Mouse (Mus musculus) heart, embryonic 16.5 days (tissue): Measurements from ENCODE around the gene Lhcgr. TPM values are rescaled to one million over a fixed set of nuclear protein-coding genes. Genes with fewer than 3 reads are reported as not detected.

Experiments used
- ATAC-seq: fragments of 200-750 bp; cut with Nextera tagmentation; replicated peaks from 2 replicates; pipeline ENCODE4 v1.8.0; 2017; ENCODE audit warnings: moderate number of reproducible peaks; ENCODE audit not compliant: insufficient read depth, low FRiP score; ENCODE audit errors: extremely low read depth
- H3K27ac ChIP-seq: fragments of 300-500 bp; sonication (generic); 2 replicates; pipeline ENCODE4 v1.5.1; 2014; ENCODE audit warnings: mild to moderate bottlenecking, low read length, control low read depth, moderate library complexity
- H3K27me3 ChIP-seq: fragments of 300-500 bp; sonication (generic); 2 replicates; pipeline ENCODE4 v1.6.1; 2014; ENCODE audit warnings: low read length, mixed read lengths; ENCODE audit not compliant: control insufficient read depth, insufficient read depth
- H3K36me3 ChIP-seq: fragments of 300-500 bp; sonication (generic); 2 replicates; pipeline ENCODE4 v1.6.1; 2014; ENCODE audit not compliant: control insufficient read depth, insufficient read depth
- H3K4me1 ChIP-seq: fragments of 300-500 bp; sonication (generic); 2 replicates; pipeline ENCODE4 v1.6.1; 2014; ENCODE audit warnings: low read length, mixed read lengths; ENCODE audit not compliant: control insufficient read depth, insufficient read depth
- H3K4me2 ChIP-seq: fragments of 300-500 bp; sonication (generic); 2 replicates; pipeline ENCODE4 v1.6.1; 2014; ENCODE audit warnings: low read depth, mild to moderate bottlenecking, control low read depth, low read length
- H3K4me3 ChIP-seq: fragments of 300-500 bp; sonication (generic); 2 replicates; pipeline ENCODE4 v1.5.1; 2014; ENCODE audit warnings: mild to moderate bottlenecking, control low read depth, low read length
- H3K9ac ChIP-seq: fragments of 300-500 bp; sonication (generic); 2 replicates; pipeline ENCODE4 v1.6.1; 2014; ENCODE audit warnings: low read length, control low read depth
- H3K9me3 ChIP-seq: fragments of 300-500 bp; sonication (generic); replicated peaks from 2 replicates; pipeline ENCODE4 v1.6.1; 2016; ENCODE audit warnings: low read length; ENCODE audit not compliant: control insufficient read depth
- WGBS: fragments of 180-500 bp; shearing (Covaris S2); extraction: QIAGEN DNeasy Blood & Tissue Kit; methylation state at CpG from one replicate; pipeline ENCODE4 v1.1.7; 2014; 5-methylcytosine and 5-hydroxymethylcytosine counted together
- polyA plus RNA-seq: library from polyadenylated mRNA; unstranded; fragments of >200 nt; fragmentation: Nextera tagmentation; extraction: Ambion mirVana; gene quantifications from 2 replicates; pipeline ENCODE4 v1.2.1, GENCODE M21; 2015

The Lhcgr gene
- polyA plus RNA-seq, 1 experiment from 2014 or later = not detected

GRCm38 (mm10) chr17:88755776-88756175 is 36.0 kb downstream of the Lhcgr start:
- no peak overlapping the region for H3K4me2 ChIP-seq
- 67% methylated on average over 6 of the region's 6 CpGs for WGBS
- ATAC-seq = no peak
- H3K9me3 ChIP-seq = no peaks in the 10 kb centered on the region
- H3K4me1 ChIP-seq = no peaks in the 10 kb centered on the region; the same call in none of the 2 replicates
- no peak overlapping the region for H3K9ac ChIP-seq
- no peaks in the 10 kb centered on the region for H3K36me3 ChIP-seq
- H3K27ac ChIP-seq = no peak overlapping the region
- H3K27me3 ChIP-seq = no peaks in the 10 kb centered on the region
- H3K4me3 ChIP-seq = no peak overlapping the region

GRCm38 (mm10) chr17:88753472-88753857 is 38.3 kb downstream of the Lhcgr start:
- peak overlapping the region; percentile 45 for H3K4me2 ChIP-seq
- H3K27me3 ChIP-seq = no peaks in the 10 kb centered on the region; the same call in 1 of the 2 replicates
- no peak for ATAC-seq
- 49% methylated on average over 12 of the region's 12 CpGs for WGBS
- H3K27ac ChIP-seq = no peak overlapping the region
- no peaks in the 10 kb centered on the region for H3K9me3 ChIP-seq
- 0 out of 2 replicates have a peak overlapping the region, but pooled peaks have one; percentile 0 for H3K9ac ChIP-seq
- H3K4me1 ChIP-seq = no peaks in the 10 kb centered on the region; the same call in none of the 2 replicates
- H3K36me3 ChIP-seq = no peaks in the 10 kb centered on the region
- peak overlapping the region; percentile 21 for H3K4me3 ChIP-seq

GRCm38 (mm10) chr17:88752827-88753471 is 38.8 kb downstream of the Lhcgr start:
- Histone ChIP-seq H3K27me3 (no peaks in the 10 kb centered on the region; the same call in 1 of the 2 replicates), H3K4me2 (peak overlapping the region; percentile 45), H3K36me3 (no peaks in the 10 kb centered on the region), H3K4me1 (no peaks in the 10 kb centered on the region; the same call in none of the 2 replicates), H3K4me3 (peak overlapping the region; percentile 21), H3K9me3 (no peaks in the 10 kb centered on the region), H3K27ac (no peak overlapping the region), H3K9ac (no peak overlapping the region)
- 0 out of 2 replicates have a peak, but pooled peaks have one; percentile 54 for ATAC-seq
- WGBS = 12% methylated on average over 17 of the region's 17 CpGs

GRCm38 (mm10) chr17:88749646-88750045 is 42.1 kb downstream of the Lhcgr start:
- H3K4me2 ChIP-seq = peak overlapping the region; percentile 6; the same call in 1 of the 2 replicates
- no peaks in the 10 kb centered on the region for H3K36me3 ChIP-seq
- ATAC-seq = no peak
- WGBS = 58% methylated on average over 8 of the region's 8 CpGs
- H3K9me3 ChIP-seq = no peaks in the 10 kb centered on the region
- no peak overlapping the region for H3K27ac ChIP-seq
- no peak overlapping the region for H3K9ac ChIP-seq
- H3K4me1 ChIP-seq = no peaks in the 10 kb centered on the region; the same call in 1 of the 2 replicates
- no peak overlapping the region for H3K4me3 ChIP-seq
- no peaks in the 10 kb centered on the region; the same call in 1 of the 2 replicates for H3K27me3 ChIP-seq

DNA sequence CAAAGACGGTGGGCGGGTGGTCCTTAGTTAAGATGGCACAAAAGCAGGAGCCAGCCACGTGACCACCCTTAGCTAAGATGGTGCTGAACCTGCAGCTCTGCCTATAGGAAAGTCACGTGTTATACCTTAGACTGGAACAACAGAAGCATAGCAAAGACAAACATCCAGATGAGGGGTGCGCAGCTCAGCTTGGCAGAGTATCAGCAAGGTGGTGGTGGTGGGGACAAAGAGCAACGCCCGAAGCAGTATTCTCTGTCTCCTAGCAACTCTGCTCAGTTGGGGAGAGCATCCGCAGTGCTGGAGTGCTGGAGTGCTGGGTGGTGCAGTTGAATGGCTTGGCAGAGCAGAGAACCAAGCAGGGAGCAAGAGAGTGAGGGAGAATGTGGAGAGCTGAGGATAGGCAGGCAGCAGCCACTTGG is 85.5 kb downstream of the Lhcgr start:
- no peak overlapping the region for H3K4me2 ChIP-seq
- no peak for ATAC-seq
- no peaks in the 10 kb centered on the region for H3K9me3 ChIP-seq
- H3K9ac ChIP-seq = no peak overlapping the region
- no peaks in the 10 kb centered on the region for H3K36me3 ChIP-seq
- H3K27ac ChIP-seq = no peak overlapping the region
- H3K27me3 ChIP-seq = no peaks in the 10 kb centered on the region
- H3K4me3 ChIP-seq = no peak overlapping the region
- 56% methylated on average over 8 of the region's 8 CpGs for WGBS
- no peaks in the 10 kb centered on the region for H3K4me1 ChIP-seq

DNA sequence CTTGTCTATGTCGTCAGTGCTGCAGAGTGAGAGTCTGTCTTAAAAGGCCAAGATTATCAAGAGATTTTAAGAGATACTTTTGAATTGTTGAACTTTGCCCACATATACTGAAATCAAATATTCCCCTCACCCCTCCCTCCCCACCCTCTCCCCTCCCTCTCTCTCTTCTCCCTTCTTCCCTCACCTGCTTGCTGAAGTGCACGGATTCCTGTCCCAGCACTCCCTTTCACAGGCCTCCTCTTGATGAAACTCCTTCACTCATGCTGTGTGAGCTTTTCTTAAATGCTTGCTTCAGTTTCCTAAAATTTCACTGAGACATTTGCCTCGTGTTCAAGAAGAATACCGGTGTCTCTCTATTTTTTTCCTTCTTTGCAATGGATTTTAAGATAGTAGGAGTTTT is 88.7 kb downstream of the Lhcgr start:
- Histone ChIP-seq H3K4me2 (no peak overlapping the region), H3K9me3 (no peaks in the 10 kb centered on the region), H3K27me3 (no peaks in the 10 kb centered on the region), H3K9ac (no peak overlapping the region), H3K36me3 (no peaks in the 10 kb centered on the region), H3K27ac (no peak overlapping the region), H3K4me1 (no peaks in the 10 kb centered on the region), H3K4me3 (no peak overlapping the region)
- WGBS = 41% methylated on average over 4 of the region's 4 CpGs
- no peak for ATAC-seq

GRCm38 (mm10) chr17:88702345-88702744 is 89.4 kb downstream of the Lhcgr start:
- Histone ChIP-seq H3K4me2 (peak overlapping the region; percentile 4; the same call in 1 of the 2 replicates), H3K27ac (no peak overlapping the region)
- 27% methylated on average over 6 of the region's 6 CpGs for WGBS

DNA sequence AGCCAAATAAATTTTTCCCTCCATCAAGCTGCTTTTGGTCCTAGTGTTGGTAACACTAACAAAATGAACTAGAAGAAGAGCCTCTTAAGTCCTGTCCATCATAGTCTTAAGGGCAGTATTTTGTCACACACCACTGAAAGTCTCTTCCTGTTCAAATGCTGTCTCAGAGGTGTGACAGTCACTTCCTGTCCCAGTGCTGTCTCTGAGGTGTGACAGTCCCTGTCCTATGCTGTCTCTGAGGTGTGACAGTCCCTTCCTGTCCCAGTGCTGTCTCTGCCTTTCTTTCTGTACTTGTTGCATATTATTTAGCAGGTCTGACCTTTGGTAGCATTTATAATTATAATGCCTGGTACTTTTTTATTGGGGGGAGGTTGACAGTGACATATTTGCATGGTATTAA is 90.9 kb downstream of the Lhcgr start:
- H3K9me3 ChIP-seq = no peaks in the 10 kb centered on the region
- ATAC-seq = no peak
- H3K4me2 ChIP-seq = no peak overlapping the region
- H3K4me3 ChIP-seq = no peak overlapping the region
- no peaks in the 10 kb centered on the region for H3K27me3 ChIP-seq
- H3K27ac ChIP-seq = no peak overlapping the region
- no peaks in the 10 kb centered on the region for H3K4me1 ChIP-seq
- no peaks in the 10 kb centered on the region for H3K36me3 ChIP-seq
- no peak overlapping the region for H3K9ac ChIP-seq

More at GRCm38 (mm10) chr17:88702345-88702744, 89.4 kb downstream of the Lhcgr start:
- Histone ChIP-seq H3K9ac (no peak overlapping the region), H3K4me1 (no peaks in the 10 kb centered on the region), H3K36me3 (no peaks in the 10 kb centered on the region), H3K27me3 (no peaks in the 10 kb centered on the region), H3K4me3 (no peak overlapping the region), H3K9me3 (no peaks in the 10 kb centered on the region)
- no peak for ATAC-seq

DNA sequence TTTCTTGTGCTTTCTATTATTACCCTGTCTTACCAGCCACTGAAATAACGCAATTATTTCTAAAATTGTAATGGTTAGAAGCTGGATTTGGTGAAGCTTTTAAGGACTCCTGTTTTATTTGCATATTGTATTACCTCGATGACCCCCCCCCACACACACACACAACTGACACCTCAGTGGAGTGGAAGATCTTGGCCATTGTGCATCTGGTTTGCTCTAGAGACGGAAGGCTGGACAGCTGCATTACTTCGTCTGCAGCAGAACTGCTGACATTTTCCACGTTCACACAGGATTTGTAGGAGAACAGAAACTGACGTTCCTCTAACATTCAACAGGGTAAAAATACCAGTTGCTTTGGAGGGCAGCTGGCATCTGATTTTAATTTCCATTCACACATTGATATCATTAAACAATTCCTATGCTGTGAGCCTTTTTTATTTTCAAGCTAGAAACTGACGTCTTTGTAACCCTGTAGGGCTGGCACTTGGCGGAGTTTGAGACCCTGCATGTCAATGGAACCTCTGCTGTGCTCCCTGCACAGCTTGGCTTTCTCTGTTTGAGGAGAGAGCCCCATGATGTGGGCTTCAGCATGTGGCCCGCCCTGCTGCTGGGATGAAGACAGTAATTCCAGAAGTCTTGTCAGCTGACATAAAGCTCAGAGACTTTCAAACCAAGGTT is 95.0 kb downstream of the Lhcgr start:
- Histone ChIP-seq H3K4me3 (no peak overlapping the region), H3K27me3 (no peaks in the 10 kb centered on the region), H3K9me3 (no peaks in the 10 kb centered on the region), H3K9ac (no peak overlapping the region), H3K4me2 (no peak overlapping the region), H3K4me1 (no peaks in the 10 kb centered on the region), H3K27ac (no peak overlapping the region), H3K36me3 (no peaks in the 10 kb centered on the region)
- WGBS = 53% methylated on average over 9 of the region's 9 CpGs
- no peak for ATAC-seq
